ENCODE assay signal across 22 mouse cellular contexts in genomic region chr9:119208998-119209397, GRCm38 (mm10). TPM values are rescaled to one million over a fixed set of nuclear protein-coding genes. Genes with fewer than 3 reads are reported as not detected.
A peak's percentile ranks its signal among the peaks of the same experiment; 100 is the strongest.
DNase-seq lines count a peak whose midpoint lies in the region; ATAC-seq and TF ChIP-seq lines count a peak whose summit lies in the region.
"Had no signal": no experiment of that assay in that cellular context is flagged by ENCODE, and none has a peak within 500 bp of the region (broad histone marks: within the 10 kb centered on the region; RNA-seq: fewer than 3 reads in every experiment).

Slc22a13 (minus strand) TSS chr9:119209098.

- H3K4me3 ChIP-seq in kidney, adult 2 months (ENCODE audit: insufficient read depth, low read depth, low read length) = peak within 1 kb of the TSS; percentile 13; the same call in 1 of the 2 replicates
- H3K4me3 ChIP-seq in kidney, embryonic 16.5 days (ENCODE audit: low read length) = no peak within 1 kb of the TSS
- no peak within 1 kb of the TSS for H3K4me3 ChIP-seq in kidney, embryonic 14.5 days (ENCODE audit: low read length)
- H3K4me3 ChIP-seq in kidney, postnatal 0 days (replicated peaks; ENCODE audit: low read depth, low read length) = no peak within 1 kb of the TSS

- WGBS in kidney, adult 2 months = 83% methylated on average over 4 of the region's 4 CpGs
- 93% methylated on average over 4 of the region's 4 CpGs for WGBS in kidney, embryonic 16.5 days
- 93% methylated on average over 4 of the region's 4 CpGs for WGBS in kidney, embryonic 14.5 days
- 95% methylated on average over 4 of the region's 4 CpGs for WGBS in kidney, postnatal 0 days

- no peak within 1 kb of the TSS for H3K4me2 ChIP-seq in kidney, embryonic 16.5 days (replicated peaks; ENCODE audit: low read depth, low read length)
- no peak within 1 kb of the TSS for H3K4me2 ChIP-seq in kidney, embryonic 14.5 days (replicated peaks; ENCODE audit: low read depth, low read length)
- H3K4me2 ChIP-seq in kidney, postnatal 0 days (ENCODE audit: low read length) = no peak within 1 kb of the TSS

- peaks cover 13% of the 10 kb centered on the region for H3K4me1 ChIP-seq in kidney, adult 2 months (ENCODE audit: control insufficient read depth, insufficient read depth, low read length)
- H3K4me1 ChIP-seq in kidney, embryonic 16.5 days (ENCODE audit: insufficient read depth, low read length) = 0 out of 2 replicates have a peak, but pooled peaks cover 6% of the 10 kb centered on the region
- no peaks in the 10 kb centered on the region for H3K4me1 ChIP-seq in kidney, embryonic 14.5 days (ENCODE audit: control insufficient read depth, insufficient read depth, low read length)
- H3K4me1 ChIP-seq in kidney, postnatal 0 days (replicated peaks; ENCODE audit: insufficient read depth, low read length) = no peaks in the 10 kb centered on the region

- no peak within 1 kb of the TSS for H3K27ac ChIP-seq in kidney, adult 2 months (ENCODE audit: insufficient read depth, low read depth, low read length)
- H3K27ac ChIP-seq in kidney, embryonic 16.5 days (ENCODE audit: low read length) = no peak within 1 kb of the TSS
- H3K27ac ChIP-seq in kidney, embryonic 14.5 days (ENCODE audit: low read depth, low read length) = no peak within 1 kb of the TSS
- no peak within 1 kb of the TSS for H3K27ac ChIP-seq in kidney, postnatal 0 days

- H3K9ac ChIP-seq in kidney, embryonic 16.5 days (replicated peaks; ENCODE audit: low read length) = no peak within 1 kb of the TSS
- H3K9ac ChIP-seq in kidney, embryonic 14.5 days (ENCODE audit: low read depth, low read length) = no peak within 1 kb of the TSS
- H3K9ac ChIP-seq in kidney, postnatal 0 days (ENCODE audit: low read depth, low read length) = no peak within 1 kb of the TSS

- no peak for TF ChIP-seq CTCF in kidney, adult 2 months (conservative IDR thresholded peaks at IDR 0.05; ENCODE audit: insufficient read depth, insufficient read length, low read depth, low read length)
- TF ChIP-seq CTCF in kidney, postnatal 0 days (IDR thresholded peaks at IDR 0.05; ENCODE audit: low read depth) = no peak

- DNase-seq in kidney, adult 2 months = peak; percentile 35
- DNase-seq in kidney, postnatal 14 days = no peak
- DNase-seq in kidney, postnatal 0 days (ENCODE audit: low spot score) = no peak
- DNase-seq in kidney, postnatal 4 days = no peak
- DNase-seq: adrenal gland, adult 2 months; adrenal gland, adult 8-10 months; adrenal gland, postnatal 10 days; adrenal gland, postnatal 14 days; adrenal gland, postnatal 25 days; adrenal gland, postnatal 36 days; B cell, adult 2 months; cerebellum, adult 11 months; cerebellum, adult 11-12 months; cerebellum, adult 18-20 months had no signal

- H3K9me3 ChIP-seq in kidney, embryonic 16.5 days (ENCODE audit: low read length) = peaks cover 5% of the 10 kb centered on the region
- H3K9me3 ChIP-seq in kidney, embryonic 14.5 days (ENCODE audit: control insufficient read depth, low read length) = peaks cover 6% of the 10 kb centered on the region
- no peaks in the 10 kb centered on the region for H3K9me3 ChIP-seq in kidney, postnatal 0 days (replicated peaks; ENCODE audit: low read length)

- no peaks in the 10 kb centered on the region for H3K36me3 ChIP-seq in kidney, adult 2 months (ENCODE audit: control insufficient read depth, insufficient read depth, low read length)
- no peaks in the 10 kb centered on the region for H3K36me3 ChIP-seq in kidney, embryonic 16.5 days (ENCODE audit: insufficient read depth, low read length)
- no peaks in the 10 kb centered on the region for H3K36me3 ChIP-seq in kidney, embryonic 14.5 days (ENCODE audit: control insufficient read depth, insufficient read depth, low read length)
- no peaks in the 10 kb centered on the region for H3K36me3 ChIP-seq in kidney, postnatal 0 days (ENCODE audit: insufficient read depth, low read length)
- H3K36me3 ChIP-seq: G1E had no signal

- ATAC-seq in kidney, embryonic 16.5 days (ENCODE audit: low FRiP score, low TSS enrichment) = no peak
- no peak for ATAC-seq in kidney, embryonic 14.5 days (ENCODE audit: low FRiP score, low TSS enrichment)
- no peak for ATAC-seq in kidney, postnatal 0 days (replicated peaks; ENCODE audit: low FRiP score, low read depth)
- ATAC-seq: activated CD4-positive, CD25-positive, alpha-beta regulatory T cell, adult 4 months; CD4-positive, CD25-positive, alpha-beta regulatory T cell, adult 4 months; Patski had no signal

- no peak for TF ChIP-seq POLR2A in kidney, adult 2 months (IDR thresholded peaks at IDR 0.05; ENCODE audit: low read depth, low read length)

- no peaks in the 10 kb centered on the region for H3K27me3 ChIP-seq in kidney, adult 2 months (replicated peaks; ENCODE audit: control insufficient read depth, insufficient read depth, low read length)
- no peaks in the 10 kb centered on the region for H3K27me3 ChIP-seq in kidney, embryonic 16.5 days (ENCODE audit: insufficient read depth, low read length)
- no peaks in the 10 kb centered on the region for H3K27me3 ChIP-seq in kidney, embryonic 14.5 days (ENCODE audit: control insufficient read depth, insufficient read depth, low read length)
- no peaks in the 10 kb centered on the region for H3K27me3 ChIP-seq in kidney, postnatal 0 days (ENCODE audit: insufficient read depth, low read length)
- H3K27me3 ChIP-seq: CH12.LX, Patski had no signal

RNA-seq across cellular contexts. Expression of gene Slc22a13, which starts in this region (rescaled TPM):
- polyA plus RNA-seq in kidney, adult 2 months (2012; rRNA removed) = 156 and 213 TPM in 2 replicates
- 22.1 and 22.9 TPM in 2 replicates for polyA plus RNA-seq in kidney, embryonic 16.5 days (2015; fragmentation: Nextera tagmentation; extraction: Ambion mirVana)
- 0.44 and 0.93 TPM in 2 replicates for polyA plus RNA-seq in kidney, embryonic 14.5 days (2014; fragmentation: Nextera tagmentation; extraction: Ambion mirVana)
- 45.6 and 53.7 TPM in 2 replicates for polyA plus RNA-seq in kidney, postnatal 0 days (2015; fragmentation: Nextera tagmentation; extraction: Ambion mirVana)
- polyA plus RNA-seq: activated CD4-positive, CD25-positive, alpha-beta regulatory T cell, adult 4 months; adrenal gland, adult 2 months; C2C12; CD4-positive, CD25-positive, alpha-beta regulatory T cell, adult 4 months; G1E had no signal

Comparison
In these comparisons a context has a peak if more than half of its experiments do, and no peak if none do; other contexts are left out.
1. RNA of gene Slc22a13 (polyA plus RNA-seq): 156 to 213 TPM in kidney, adult 2 months, 45.6 to 53.7 TPM in kidney, postnatal 0 days and 22.1 to 22.9 TPM in kidney, embryonic 16.5 days; 0.44 to 0.93 TPM in kidney, embryonic 14.5 days; every median in the first group is over 10 times any median in the second.